Mouse (Mus musculus): ENCODE measurements around the gene Epb41l2.
A peak's percentile ranks its signal among the peaks of the same experiment; 100 is the strongest.

Gene Epb41l2

DNA sequence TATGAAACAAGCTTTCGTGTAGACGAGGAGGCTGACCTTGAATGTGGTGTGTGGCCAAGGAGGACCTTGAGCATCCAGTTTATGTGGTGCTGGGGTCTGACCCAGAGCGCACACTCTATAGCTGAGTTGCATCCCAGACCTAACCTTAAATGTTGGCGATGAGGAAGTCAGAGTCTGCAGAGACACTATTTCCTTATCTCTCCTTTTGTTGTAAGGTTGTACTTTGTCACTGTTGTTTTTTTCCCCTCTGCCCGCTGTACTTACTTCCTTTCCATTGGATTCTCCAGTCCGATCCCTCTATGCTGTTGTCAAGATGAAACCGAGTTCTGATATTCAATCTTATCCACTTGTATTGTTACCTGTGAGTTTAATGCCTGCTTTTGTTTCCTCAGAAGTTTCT is 5.6 kb downstream of the Epb41l2 start:
- DNase-seq (ENCODE audit: low read depth, low spot score), result no peak

DNA sequence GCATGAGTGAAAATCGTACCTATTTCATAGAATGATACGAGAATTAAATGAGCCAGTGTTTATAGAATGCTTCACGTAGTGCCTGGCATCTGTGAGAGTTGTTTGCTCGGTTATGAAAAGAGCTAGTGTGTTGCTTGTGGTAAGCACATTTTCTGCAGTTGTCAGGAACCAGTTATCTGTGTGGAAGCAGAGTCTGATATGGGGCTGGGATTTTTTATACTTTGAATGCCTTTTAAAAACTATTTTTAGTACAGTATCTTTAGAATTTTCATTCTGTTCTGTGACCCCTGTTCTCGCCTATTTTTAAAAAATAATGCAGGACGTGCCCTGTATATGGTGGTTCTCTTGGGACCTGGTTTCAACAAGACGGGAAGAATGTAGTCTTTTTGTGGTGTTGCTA is 6.1 kb downstream of the Epb41l2 start:
- no peak for DNase-seq (ENCODE audit: low read depth, low spot score)

DNA sequence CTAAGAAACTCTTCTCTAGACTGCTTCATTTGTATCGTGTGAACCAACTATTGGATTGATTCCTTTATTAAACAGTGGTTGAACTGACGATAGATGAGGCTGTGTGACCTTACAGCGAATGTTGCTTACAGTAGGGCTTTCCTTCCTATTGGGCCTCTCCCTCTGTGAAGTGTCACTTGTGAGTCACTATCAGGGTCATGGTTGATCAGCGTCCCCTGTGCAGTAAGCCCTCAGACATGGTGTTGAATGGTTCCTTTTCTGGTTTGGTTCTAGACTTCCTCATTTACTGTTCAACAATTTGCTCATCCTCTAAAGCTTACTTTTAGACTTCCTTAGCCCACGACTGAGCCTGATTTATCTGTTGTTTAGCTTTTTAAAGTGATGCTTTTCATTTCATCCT is 7.1 kb downstream of the Epb41l2 start:
- DNase-seq (ENCODE audit: low read depth, low spot score), result no peak

DNA sequence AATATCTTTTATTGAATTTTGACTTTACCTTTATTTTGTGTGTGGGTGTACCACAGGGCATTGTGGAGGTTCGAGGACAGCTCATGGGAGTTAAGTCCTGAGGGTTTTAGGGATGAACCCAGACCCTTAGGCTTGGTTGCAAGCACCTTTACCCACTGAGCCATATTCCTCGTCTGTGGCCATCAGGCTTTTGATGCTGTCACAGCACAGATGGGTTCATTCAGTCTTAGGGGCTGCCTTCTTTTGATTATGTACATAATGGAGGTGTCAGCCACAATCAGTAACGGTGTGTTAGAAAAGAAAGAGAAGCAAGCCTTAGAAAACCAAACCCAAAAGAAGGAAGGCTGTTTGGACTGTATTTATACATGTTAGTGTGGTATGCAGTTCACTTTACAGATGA is 9.3 kb downstream of the Epb41l2 start:
- DNase-seq (ENCODE audit: low read depth, low spot score), result no peak

DNA sequence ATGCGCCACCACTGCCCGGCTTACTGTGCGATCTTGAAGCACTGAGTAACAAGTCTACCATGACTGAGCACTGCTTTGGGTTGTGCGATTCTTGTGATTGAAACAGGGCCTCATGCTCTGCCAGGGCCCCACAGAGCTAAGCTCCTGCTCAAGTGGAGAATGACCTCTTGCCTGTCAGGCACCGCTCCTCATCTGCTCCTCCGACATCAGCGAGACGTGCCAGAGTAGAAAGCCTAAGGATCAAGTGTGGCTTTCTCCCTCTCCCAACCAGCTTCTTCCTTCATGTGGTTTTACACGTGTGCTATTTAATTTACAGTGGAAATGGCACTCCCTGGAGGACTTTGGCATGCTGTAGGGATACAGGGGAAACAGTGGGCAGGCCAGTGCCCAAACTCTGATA is 10.1 kb downstream of the Epb41l2 start:
- no peak for DNase-seq (ENCODE audit: low read depth, low spot score)

DNA sequence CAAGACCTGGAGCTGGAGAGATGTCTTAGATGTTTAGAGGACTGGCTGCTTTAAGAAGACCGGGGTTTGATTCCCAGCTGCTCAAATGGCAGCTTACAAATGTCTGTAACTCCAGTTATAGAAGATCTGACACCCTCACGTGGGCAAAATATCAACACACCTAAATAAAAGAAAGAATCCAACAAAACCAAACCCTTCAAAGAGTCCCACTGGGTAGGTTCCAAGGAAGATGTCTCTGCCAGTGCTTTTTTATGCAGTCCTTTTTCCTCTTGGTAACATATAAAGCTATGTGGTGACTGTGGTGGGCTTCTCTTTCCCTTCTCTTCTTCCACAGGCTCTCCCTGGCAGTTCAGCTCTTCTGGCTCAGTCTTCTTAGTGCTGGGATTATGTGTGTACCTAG is 11.7 kb downstream of the Epb41l2 start:
- no peak for DNase-seq (ENCODE audit: low read depth, low spot score)

DNA sequence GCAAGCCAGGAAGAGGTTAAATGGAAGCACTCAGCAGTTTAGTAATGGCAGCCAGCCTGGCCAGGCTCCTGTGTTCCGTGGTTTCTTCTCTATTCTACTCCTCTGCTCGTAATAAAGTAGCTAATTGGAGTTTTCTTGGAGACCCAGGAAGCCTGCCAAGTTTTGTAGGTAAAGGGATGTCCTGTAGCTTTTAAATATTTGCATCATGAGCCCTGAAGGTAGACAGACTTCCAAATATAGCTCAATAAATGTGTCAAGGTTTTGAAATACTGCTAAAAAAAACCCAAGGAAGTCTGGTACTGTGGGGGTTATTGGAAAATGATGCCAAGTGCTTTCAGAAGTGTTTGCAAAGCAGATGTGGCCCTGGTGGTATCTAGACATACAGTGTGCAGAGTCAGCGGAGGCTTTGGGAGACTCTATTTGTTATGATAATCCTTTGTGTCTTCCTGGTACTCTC is 12.3 kb downstream of the Epb41l2 start:
- DNase-seq (ENCODE audit: low read depth, low spot score), result peak; percentile 48

DNA sequence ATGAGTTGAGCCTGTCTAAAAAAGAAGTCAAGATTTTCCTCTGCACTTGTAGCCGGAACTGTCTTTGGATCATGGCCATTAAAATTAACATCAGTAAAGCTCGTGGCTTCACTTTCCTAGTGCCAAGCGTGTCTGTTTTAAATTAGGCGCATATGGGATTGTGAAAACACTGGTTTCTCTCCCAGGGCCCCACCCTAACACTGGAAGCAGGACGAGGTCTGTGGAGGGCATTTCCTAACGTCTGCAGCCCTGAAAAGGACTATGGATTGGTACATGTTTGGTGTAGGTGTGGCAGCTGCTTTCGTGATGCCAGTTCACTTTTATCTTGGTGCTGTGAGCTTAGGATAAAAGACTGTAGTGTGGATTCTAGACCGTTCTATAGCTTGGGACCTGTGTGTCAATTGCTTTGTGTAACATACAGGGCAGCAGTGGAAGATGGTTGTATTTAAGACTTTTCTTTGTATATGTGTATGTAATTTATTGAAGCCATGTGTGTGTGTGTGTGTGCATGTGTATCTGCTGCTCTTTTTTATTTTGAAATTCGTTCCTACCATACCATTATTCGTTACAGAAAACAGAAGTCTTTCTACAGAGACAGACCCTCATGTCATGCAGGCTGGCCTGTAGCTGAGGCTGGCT is 13.0 kb downstream of the Epb41l2 start:
- peak; percentile 60 for DNase-seq (ENCODE audit: low read depth, low spot score)

DNA sequence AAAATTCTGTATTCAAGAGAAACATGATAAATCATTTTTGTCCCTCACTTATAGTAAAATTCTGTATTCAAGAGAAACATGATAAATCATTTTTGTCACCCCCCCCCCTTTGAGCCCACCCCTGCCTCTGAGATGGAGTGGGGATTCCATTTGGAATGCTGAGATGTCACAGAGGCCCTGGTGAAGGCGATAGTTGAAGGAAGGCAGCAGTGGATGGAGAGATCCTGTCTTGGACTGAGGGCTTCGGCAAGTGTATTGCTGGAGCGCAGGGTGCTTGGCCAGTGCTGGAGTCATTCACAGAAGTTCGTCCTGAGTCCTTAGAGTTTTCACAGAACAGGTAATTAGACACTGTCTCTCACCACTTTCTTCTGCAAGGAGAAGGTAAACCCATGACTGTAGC is 15.4 kb downstream of the Epb41l2 start:
- no peak for DNase-seq (ENCODE audit: low read depth, low spot score)

DNA sequence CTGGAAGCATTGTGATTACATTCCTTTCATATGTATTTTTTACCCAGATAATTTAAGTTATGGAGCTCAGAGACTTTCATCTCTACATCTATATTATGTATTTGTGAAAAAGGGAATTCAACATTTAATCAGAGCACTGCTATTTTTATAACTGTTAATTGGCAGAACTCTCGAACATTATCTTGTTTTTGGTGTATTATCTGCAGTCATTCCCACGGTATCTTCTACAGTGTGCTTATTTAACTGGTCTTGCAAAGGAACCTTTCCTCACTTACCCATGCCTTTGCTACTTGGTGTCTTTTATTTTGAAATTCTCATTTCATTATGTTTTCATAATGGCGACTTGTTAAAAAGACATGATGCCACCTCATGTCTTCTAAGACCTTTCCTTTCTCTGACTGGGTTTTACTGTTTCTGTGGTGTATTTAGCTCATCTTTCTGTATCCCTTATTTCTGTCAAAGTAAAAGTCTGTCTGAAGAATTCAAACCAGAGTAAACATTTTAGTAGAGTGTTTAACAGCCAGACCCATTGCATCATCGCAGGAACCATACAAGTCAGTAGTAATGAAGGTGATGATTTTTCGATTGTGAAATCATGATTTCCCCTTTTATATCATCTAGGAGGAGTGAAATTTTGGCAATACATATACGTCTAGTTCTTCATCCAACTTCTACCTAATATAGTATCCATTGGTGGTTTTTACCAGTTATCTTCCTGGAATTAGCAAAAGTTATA is 21.3 kb downstream of the Epb41l2 start:
- no peak for DNase-seq (ENCODE audit: low read depth, low spot score)

DNA sequence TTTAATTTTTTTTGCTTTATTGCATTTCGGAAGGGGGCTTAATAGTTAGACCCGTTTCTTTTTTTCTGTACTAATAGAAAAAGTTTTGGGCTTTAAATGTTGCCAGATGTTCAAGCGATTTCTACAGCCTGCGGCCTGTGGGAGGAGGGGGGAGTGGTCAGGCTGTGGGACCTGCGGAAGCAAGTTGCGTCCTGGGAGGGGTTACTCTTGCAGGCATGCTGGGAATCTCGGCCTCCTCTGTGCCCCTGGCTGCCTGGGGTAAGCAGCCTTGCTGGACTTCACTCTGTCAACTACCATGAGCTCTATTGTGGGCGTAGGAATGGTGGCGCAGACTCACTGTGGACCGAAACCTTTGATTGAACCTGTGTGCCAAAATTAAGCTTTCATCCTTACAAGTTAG is 22.4 kb downstream of the Epb41l2 start:
- peak; percentile 62 for DNase-seq (ENCODE audit: low read depth, low spot score)

DNA sequence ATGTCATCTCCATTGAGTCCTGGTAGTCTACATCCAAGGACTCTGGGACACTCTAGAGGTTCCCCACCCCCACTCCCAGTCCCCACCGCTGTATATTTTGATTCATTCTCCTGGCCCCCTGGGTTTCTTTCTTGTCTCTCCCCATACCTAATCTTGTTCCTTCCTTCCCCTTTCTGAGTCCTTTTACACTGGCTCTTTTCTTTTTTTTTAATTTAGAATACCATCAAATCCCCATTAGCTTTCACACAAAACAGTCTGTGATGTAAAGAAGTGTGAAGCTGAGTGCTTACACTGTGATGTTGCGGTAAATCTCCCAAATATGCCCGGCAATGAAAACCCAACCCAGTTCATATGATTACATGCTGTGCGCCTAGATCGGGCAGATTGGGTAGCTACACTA is 23.6 kb downstream of the Epb41l2 start:
- no peak for DNase-seq (ENCODE audit: low read depth, low spot score)

DNA sequence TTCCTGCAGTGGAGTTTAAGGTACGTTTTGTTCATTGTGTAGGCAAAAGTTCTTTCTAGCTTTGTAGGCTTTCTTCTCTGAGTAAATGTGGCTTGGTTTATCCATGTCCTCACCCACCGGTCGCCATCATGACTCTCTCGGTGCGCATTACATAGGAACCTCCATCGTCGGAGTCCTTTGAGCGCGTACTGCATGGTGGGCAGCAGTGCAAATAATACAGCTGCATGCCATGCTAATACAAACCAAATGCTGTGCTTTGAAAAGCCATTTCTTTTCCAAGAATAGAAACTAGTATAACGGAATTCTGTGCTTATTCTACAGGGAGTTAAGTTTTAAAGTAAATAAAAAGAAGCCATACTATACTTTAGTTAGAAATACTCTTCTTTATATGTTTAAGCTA is 24.8 kb downstream of the Epb41l2 start:
- DNase-seq (ENCODE audit: low read depth, low spot score), result no peak

DNA sequence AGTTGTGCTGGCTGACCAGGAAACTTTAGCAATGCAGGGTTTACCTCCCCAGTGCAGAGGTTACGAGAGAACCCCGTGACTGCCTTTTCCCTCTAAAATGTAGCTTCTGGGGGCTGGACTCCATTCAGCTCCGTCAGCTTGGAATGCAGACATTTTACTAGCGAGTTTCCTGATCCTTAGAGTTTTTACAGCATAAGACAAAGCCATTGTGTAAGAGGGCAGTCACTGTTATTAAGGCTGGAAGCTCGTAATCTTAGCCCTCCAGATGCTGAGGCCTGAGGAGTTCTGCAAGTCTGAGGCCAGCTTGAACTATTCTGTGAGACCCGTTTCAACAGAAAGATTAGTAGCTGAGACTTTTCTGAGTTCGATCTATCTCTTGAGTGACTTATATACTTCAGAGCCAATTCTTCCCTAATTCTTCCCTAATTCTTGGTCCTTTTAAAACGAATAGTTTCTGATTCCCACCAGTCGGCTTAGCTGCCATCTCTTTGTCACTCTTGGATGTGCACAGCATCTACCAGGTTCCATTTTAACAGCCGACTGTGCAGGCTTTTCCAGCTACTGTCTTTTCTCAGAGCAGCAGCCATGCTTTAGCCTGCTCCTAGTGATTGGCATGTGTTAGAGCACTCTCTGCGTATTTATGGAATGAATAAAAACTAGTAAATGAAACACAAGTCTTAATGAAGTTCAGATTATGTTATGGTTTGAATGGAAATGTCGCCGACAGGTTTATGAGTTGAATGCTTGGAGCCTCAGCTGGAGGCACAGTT is 26.4 kb downstream of the Epb41l2 start:
- peak; percentile 30 for DNase-seq (ENCODE audit: low read depth, low spot score)

DNA sequence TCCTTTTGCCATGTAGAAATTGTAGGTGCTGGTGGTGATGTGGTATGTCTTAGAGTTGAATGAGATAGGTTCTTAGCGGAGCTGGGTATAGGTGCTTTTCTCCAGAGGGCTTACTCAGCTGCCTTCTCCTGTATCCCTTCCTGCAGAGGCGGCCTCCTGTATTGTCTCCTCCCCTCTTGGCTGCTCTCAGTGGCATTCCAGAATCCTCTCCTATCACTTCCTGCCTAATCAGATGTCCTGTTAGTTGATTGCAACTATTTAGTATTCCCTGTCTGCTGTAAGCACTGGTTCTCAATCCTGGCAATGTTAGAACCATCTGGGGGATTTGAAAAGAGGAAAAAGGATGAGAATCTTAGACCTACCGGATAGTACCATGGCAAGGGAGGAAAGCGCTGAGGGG is 27.3 kb downstream of the Epb41l2 start:
- no peak for DNase-seq (ENCODE audit: low read depth, low spot score)

DNA sequence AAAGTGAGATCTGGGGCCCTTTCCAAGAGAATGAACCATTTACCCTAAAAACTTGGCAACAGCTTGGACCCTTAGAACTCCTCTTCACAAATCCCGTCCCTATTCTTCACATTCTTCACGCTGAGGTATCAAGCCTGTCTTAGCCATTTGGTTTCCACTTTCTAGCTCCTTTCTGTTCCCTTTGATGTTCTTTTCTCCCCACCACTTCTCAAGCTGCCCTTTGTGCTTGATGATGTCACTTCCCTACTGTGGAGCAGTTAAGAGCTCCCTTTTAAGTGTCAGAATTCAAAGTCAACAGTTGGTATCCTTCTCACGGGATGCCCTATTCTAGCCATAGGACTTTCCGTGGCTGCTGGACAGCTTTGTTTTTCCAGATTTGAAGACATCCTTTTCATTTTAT is 27.7 kb downstream of the Epb41l2 start:
- DNase-seq (ENCODE audit: low read depth, low spot score), result no peak

DNA sequence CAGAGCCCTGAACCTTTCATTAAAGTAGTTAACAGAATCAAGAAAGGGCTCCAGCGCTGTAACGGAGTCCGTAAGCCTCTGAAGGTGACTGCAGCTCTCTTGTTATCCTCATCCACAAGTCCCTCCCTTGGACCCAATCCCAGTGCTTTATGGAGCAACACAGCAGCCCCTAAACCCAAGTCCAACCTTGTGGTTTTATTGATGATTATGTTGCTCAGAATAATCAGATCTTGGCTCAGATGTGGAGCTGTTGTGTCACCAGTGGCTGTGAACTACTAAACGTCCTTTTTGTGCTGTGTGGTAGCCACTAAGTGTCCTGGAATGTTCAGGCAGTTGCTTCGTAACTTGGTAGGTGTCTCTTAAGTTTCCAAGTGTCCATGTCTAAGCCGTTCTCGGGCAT is 33.2 kb downstream of the Epb41l2 start:
- no peak for DNase-seq (ENCODE audit: low read depth, low spot score)

DNA sequence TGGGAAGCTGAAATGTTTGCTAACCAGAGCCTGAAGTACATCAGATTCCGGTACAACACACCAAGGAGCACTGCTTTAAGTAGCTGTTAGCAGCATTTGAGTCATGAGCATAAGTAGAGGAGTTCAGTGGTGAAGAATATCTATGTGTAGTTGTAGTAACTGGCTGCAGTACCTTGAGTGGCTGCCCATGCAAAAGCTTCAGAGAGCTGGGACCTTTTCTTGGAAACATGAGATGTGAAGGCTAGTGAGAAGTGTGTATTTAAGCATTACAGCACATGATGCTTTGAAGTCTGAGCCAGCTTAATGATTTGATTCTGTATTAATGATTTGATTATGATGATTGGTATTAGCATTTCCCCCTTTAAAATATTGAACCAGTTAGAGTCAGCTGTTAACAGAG is 34.1 kb downstream of the Epb41l2 start:
- DNase-seq (ENCODE audit: low read depth, low spot score), result no peak

DNA sequence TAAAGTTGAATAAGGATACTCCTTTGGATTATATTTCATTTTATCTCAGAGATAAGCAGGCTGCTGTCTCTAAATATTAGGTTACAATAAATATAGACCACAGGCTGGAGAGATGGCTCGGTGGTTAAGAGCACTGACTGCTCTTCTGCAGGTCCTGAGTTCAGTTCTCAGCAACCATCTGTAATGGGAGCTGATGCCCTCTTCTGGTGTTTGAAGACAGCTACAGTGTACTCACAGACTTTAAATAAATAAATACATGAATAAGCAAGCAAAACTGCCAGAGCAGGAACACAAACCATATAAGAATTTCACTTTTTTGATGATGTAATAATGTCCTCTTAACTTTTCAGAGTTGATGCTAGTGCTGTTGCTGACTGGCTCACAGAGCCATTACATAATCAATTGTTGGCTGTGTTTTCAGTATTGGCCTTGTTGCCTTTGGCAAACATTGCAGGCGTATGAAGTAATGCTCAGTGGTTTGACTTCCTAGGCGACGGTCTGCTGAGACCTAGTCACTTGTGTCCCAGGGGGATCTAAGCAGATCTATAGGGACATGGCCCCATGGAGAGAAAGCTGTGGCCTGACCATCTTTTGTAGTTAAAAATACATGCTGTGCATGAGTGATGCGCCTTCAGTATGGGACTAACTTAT is 35.8 kb downstream of the Epb41l2 start:
- DNase-seq (ENCODE audit: low read depth, low spot score), result no peak

DNA sequence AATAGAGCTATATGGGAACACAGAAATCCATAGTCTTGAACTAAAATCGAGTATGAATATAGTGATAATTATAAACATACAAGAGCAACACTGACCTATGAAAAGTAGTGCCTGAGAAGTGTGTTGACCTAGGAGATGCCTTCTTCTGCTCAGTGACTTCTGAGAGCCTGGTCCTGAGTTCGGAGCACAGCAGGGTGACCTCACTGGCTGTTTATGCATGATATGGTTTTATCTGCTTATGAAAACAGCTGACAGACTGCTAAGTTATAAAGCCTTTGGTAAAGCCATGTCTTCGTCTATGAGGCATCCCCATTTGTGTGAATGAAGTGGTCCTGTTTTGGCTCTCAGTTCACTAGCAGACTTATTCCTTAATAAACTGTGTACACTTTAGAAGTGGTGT is 37.3 kb downstream of the Epb41l2 start:
- DNase-seq (ENCODE audit: low read depth, low spot score), result no peak

DNA sequence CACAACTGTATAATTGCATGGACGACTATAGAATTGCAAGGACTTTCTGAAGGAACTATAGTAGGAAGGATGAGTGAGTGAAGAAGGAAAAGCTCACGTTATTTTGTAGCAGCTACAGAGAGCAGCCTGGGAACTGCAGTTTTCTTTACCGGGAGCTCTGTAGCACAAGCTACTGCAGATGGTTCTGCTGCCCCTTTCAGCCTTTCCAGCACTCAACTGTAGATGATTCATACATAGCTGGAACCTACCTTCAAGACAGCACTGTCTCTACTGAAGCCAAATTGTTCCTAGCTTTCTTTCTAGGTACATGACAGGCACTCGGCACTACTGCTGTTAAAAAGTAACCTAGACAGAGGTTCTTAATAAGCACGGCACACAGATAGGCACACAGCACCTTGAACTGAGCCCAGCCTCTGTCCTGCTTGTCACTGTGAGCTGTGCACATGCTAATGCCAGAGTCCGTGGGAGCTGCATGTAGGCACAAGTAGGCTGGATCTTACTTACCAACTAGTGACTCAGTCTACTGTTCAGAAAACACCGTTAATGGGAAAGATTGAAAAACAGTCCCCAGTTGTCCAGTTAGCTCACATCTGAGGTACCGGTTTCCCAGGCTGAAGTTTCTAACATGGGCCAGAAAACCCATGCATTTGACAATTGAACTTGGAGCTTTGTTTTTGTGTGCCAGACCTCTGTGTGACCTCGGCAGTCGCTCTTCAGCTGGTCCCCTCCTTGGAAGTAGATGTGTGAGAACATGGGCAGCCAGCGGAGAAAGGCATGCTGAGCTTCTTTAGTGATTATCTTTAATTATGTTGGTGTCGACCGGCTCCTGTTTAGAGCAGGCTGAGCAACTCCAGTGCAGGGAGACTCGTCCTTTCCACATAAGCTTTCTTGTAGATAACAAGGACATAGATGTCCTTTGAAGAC is 38.4 kb downstream of the Epb41l2 start:
- DNase-seq (ENCODE audit: low read depth, low spot score), result no peak

All from mesoderm, embryonic 11.5 days (tissue).